Mouse (Mus musculus): ENCODE results near the gene Myo18a.

Gene Myo18a

DNA sequence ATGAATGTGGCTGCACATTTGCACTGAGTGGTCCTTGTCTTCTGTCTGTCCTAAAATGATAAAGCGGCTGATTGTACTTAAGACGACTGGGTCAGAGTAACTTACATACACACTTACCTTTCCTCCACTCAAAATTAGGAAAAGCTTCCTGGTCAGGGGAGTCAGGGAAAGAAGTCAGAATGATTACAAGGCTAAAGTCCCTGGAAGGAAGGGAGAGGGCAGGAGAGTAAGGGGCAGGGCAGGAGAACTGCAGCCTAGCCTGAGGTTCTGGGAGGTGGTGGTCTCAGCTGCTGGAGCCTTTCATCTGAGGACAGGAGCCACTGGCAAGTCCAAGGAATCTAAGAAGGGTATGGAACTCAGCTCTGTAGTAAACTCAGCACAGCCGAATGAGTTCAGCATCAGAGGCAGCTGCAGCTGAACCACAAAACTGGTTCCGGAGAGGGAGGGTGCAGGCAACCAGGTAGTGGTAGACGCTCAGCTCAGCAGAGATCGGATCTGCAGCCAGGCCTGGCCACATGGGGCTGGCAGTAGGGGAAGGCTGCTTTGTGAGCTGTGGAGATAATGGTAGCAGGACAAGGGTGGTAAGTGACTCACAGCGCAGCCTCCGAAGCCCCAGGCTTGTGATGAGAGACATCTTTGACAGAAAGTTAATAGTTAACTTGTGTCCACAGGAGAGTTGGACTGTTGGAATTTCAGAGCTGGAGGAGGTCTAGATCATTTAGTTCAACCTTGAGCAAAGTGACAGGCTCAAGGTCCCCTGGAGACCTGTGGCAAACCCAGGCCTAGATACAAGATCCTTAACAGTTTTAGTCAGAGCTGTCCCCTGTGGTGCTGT lies 9.1 kb downstream of the Myo18a start:
- peak; percentile 79 for DNase-seq

DNA sequence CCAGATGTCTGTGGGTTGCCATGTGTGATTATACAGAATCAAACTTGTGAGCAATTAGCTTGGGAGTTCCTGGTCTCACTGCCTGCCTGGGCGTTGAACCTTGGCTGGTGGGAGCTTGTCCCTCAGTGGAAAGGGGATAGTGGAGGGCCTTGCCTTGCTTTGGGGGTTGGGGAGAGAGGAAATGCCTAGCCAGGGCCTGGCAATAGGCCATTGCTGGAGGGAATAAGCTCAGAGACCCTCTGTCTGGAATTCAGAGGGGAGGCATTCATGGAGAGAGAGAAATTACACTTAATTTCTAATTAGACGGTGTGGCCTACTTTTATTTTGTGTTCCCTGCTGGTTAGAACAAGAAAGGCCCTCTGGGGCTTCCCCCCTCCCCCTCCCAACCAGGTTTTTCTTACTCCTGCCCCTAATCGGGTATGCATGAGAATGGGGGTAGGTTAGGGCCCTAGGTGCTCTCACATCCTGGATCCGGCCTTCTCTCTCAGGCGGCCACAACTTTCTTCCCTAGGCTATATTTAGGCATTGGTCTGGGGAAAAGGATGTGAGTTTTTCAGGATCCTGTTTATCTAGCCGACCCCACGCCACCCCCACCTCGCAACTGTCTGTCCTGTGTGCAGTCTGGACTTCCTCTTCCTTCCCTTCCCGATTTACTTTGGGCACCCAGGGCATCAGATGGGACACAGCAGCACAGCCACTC lies 12.8 kb downstream of the Myo18a start:
- no peak for DNase-seq

- no peak for DNase-seq
Observed at GRCm38 (mm10) chr11:77777436-77777835, 14.4 kb downstream of the Myo18a start.

DNA sequence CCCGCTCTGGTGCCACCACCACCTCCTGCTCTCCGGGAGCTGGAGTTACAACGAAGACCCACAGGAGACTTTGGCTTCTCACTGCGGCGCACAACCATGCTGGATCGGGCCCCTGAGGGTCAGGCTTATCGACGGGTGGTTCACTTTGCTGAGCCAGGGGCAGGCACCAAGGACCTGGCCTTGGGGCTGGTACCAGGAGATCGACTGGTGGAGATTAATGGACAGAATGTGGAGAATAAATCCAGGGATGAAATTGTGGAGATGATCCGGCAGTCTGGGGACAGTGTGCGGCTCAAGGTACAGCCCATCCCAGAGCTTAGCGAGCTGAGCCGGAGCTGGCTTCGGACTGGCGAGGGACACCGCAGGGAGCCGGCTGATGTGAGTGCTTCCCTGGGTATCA lies 14.9 kb downstream of the Myo18a start:
- no peak for DNase-seq

DNA sequence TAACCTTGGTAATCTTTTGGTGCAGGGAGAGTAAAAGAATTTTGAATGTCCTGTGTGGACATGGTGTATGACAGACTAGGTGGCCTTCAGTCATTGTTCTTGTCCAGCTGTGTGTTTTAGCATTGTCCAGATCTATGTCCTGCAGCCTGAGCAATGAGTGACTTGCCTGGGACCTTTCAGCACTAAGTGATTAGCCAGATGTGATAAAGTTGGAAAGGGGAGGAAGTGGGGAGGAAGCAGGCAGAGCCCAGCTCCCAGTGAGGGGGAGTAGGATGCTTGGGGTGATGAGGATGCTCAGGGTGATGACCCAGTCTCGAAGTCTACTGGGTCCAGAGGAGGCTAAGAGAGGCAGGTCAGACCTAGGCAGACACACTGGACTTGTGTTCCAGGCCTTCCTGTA lies 16.2 kb downstream of the Myo18a start:
- DNase-seq: no peak

- no peak for DNase-seq
Observed at GRCm38 (mm10) chr11:77781088-77781487, 18.0 kb downstream of the Myo18a start.

DNA sequence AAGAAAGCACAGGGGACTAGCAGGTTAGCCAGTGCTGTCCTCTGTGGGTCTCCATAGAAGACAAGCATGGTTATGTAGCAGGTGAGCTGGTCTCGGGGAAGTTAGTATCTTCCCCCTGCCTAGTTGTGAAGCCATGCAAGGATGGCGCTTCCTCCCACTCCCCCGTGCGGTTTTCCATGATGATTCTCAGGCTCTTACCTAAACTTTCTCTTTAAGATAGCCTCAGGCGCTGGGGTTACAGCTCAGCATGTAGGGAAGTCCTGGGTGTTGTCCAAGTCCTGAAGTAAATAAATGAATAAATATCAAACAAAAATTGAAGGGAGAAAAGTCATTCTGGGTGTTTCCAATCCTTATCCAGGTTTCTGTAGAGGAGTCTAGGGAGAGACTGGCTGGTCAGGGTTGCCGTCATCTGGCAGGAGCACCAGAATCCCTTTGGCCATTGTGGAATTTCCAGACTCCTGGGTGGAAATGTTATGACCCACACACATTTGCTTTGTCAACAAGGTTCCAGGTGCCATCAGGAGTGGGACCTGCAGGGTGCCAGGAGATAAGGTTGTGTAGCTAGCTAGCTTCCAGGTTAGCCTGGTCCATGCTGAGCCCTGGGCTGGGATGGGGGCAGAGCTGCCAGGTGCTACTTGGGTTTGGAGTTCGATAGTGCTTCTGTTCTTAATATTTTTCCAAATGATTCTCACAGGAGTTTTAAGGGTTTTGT lies 19.2 kb downstream of the Myo18a start:
- DNase-seq: no peak

- peak; percentile 43 for DNase-seq
Observed at GRCm38 (mm10) chr11:77783211-77783746, 20.2 kb downstream of the Myo18a start.

- peak; percentile 79 for DNase-seq
Observed at GRCm38 (mm10) chr11:77783747-77784646, 21.0 kb downstream of the Myo18a start.

GRCm38 (mm10) chr11:77784894-77785293 lies 21.8 kb downstream of the Myo18a start:
- peak; percentile 89 for DNase-seq

- DNase-seq: no peak
Observed at GRCm38 (mm10) chr11:77785396-77785767, 22.3 kb downstream of the Myo18a start.

DNA sequence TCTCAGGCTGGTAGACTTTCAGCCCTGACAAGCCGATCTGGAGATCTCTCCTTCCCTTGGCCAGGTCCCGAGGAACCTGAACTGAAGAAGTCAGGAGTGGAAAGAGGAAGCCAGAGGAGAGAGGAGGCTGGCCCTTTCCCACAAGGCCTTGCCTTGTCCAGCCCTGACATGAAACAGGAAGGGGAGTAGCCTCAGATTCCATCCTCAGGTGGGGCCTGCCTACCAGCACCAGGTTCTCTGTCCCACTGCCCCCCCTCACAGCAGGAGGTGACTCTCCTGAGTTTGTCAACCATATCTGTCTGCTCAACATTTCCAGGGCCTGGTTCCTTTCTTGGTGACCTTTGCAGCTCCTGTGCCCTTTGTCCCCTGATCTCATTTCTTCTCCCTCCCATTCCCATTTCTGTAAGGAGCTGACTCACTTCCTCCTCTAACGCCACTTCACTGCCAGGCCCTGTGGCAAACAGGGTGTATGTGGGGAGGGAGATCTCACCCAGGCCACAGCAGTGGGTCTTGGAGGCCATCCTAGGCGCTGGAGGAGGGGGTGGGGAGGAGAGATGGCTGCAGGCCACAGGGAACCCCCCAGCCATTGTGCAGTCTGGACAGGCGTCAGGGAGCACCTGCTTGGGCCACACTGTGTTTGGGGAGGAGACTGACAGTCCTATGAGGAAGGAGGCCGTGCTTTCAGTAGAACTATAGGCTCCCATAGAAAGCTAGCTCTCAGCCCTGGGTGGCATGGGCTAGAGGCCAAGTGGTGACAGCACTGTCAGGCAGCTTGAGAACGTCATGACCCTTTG lies 22.9 kb downstream of the Myo18a start:
- no peak for DNase-seq

GRCm38 (mm10) chr11:77787707-77788106 lies 24.7 kb downstream of the Myo18a start, which contains the start of gene Gm10277:
TSS of gene Gm10277 (minus strand) at chr11:77787747.
- DNase-seq: no peak

- DNase-seq: no peak
Observed at GRCm38 (mm10) chr11:77789512-77789911, 26.5 kb downstream of the Myo18a start.

GRCm38 (mm10) chr11:77790286-77790685 lies 27.2 kb downstream of the Myo18a start:
- no peak for DNase-seq

GRCm38 (mm10) chr11:77791241-77791727 lies 28.2 kb downstream of the Myo18a start:
- DNase-seq: no peak

- peak; percentile 87 for DNase-seq
Observed at GRCm38 (mm10) chr11:77791752-77792565, 28.9 kb downstream of the Myo18a start.

GRCm38 (mm10) chr11:77792566-77792909 lies 29.5 kb downstream of the Myo18a start:
- no peak for DNase-seq

DNA sequence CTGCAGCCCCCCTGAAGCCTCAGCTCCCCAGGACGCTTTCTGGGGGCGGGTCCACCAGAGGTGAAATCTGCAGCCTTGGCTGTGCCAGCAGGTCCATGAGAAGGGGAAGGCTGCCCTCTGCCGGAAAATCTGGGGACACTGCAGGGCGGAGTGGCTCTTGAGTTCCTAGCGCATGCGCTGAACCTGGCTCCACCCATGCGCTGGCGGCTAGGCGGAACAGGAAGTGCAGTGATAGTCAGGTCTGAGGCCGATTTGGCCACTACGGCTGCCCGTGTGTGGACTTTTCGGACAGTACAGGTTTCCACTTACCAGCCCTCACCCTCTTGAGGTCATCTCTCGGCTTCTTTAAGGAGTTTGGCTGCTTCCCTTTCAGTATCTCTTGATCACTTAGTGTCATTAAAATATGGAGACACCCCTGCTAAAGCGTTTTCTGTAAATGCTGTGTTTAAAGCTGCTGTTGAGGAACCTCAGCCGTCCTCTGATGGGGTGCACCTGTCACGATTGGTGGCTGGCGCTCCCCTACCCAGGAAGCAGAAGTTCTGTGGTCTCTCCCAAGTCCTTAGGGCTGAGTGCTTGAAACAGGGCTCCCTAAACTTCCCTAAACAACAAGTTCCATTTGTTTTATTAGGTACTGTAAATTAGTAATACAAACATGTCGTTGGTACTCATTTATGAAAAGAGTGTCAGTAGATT lies 30.3 kb downstream of the Myo18a start:
- peak; percentile 98 for DNase-seq

DNA sequence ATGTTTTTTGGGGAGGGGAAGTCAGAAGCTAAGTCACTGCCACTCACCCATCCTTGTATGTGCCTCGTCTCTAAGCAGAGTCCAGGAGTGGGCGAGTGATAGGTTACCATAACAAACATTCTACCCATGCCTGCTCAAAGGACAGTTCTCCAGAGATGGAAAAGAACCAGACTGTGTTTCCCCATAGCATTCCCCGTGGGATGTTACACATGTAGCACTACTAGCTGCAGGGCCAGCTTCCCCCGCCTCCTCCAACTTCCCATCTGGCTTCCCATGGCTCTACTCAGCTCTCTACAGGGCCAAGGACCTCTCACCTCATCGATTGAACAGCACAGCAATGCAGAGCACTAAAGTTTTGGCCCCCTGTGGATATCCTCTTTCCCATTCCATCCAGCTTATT lies 32.2 kb downstream of the Myo18a start:
- no peak for DNase-seq

All from liver (tissue).